Mouse (Mus musculus) hematopoietic stem cell, adult 5-6 weeks (primary cell): ENCODE measurements around the gene Col7a1. TPM values are rescaled to one million over a fixed set of nuclear protein-coding genes. Genes with fewer than 3 reads are reported as not detected.

Experiments
- ATAC-seq, 2 experiments: fragments of 125-278 bp in 1 of 2; replicated peaks in 1 of 2; 2 replicates each; pipeline ENCODE4 v1.8.0; 2016 to 2017; ENCODE audit warnings: inconsistent platforms in 2 of 2, mild to moderate bottlenecking in 2 of 2, moderate number of reproducible peaks in 2 of 2, low read depth in 1 of 2, moderate TSS enrichment in 1 of 2; ENCODE audit not compliant: low FRiP score in 2 of 2, poor library complexity in 2 of 2, severe bottlenecking in 2 of 2, insufficient read depth in 1 of 2, low TSS enrichment in 1 of 2
- total RNA-seq: library from RNA; stranded (forward); fragments of 172-1452, 232-1000 nt; gene quantifications from 2 replicates; pipeline ENCODE4 v1.2.3, GENCODE M21; 2017

The Col7a1 gene
- total RNA-seq, 1 experiment from 2014 or later = not detected

DNA sequence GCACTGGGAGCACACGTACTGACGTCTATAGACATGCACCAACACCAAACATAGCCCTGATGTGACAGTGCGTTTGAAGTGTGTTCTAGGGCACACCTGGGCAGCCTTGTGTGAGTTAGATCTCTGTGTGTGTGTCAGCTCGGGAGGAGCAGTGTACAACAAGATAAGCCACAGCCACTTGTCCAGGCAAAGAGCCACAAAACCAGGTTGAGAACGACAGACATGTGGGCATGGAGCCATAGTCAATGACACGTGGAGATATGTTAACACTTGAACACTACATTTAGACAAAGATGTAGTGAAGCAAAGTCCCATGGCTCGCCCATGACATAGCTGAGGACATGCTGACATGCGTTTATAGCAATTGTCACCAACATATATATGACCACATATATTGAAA, 17.2 kb downstream of the Col7a1 start:
- ATAC-seq = no peak

DNA sequence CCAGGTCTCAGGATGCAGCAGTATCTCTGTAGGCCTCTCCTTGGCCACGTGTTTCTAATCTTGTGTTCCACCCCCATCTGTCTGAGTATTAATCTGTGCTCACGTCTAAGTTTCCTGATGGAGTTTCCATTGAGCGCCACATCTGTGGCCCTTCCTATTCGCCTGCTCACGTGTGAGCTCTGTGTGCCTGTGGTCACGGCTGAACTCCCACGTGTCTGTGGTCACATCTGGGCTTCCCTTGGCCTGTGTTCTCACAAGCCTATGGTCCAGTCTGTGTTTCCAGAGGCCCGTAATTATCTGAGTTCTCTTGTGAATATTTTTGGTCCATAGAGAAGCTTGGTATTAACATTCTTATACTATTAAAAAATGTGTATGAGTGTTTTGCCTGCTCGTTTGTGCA, 23.1 kb downstream of the Col7a1 start:
- ATAC-seq = no peak

DNA sequence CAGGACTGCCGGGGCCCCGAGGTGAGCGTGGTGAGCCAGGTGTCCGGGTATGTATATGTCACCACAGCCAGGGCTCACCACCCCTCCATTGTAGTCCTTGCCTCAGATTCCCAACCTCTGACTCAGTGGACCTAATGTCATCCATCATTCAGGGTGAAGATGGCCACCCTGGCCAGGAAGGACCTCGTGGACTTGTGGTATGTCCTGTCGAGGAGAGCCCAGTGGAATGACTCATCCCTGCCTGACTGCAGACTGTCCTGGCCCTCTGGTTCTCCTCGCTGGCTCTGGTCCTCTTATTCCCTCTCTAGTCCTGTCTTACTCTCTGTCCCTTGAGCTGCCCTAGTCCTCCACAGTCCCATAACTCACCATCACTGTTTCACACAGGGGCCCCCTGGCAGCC, 24.6 kb downstream of the Col7a1 start:
- ATAC-seq = no peak

DNA sequence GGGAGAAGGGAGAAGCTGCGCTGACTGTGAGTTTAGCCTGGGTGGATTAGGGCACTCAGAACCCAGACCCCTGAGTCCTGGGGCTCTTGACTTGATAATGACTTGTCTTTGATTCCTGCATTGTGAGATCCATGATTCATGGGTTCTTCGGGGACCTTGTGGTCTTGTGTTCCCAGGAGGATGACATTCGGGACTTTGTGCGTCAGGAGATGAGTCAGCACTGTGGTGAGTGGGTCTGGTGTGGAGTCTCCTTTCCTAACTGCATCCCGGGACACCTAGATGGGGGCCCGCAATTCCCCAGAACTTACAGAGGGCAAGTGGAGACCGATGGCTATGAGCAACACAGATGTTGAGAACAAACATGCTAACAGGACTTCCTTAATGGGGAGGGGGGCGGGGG, 29.1 kb downstream of the Col7a1 start:
- ATAC-seq = no peak

DNA sequence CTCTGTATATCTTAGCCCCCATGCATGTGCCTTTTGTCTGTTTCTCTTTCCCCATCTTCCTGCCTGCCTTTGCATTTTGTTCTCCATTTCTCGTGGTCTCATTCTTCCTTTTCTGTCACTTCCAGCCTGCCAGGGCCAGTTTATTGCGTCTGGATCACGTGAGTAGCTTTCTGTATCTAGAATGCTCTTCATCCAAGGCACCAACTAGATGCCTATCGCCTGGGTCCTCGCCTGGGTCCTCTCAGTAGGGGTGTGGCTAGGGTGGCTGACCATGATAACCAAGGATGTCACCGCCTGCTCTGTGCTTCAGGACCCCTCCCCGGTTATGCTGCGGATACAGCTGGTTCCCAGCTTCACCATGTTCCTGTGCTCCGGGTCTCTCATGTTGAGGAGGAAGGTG, 29.8 kb downstream of the Col7a1 start:
- ATAC-seq = no peak

DNA sequence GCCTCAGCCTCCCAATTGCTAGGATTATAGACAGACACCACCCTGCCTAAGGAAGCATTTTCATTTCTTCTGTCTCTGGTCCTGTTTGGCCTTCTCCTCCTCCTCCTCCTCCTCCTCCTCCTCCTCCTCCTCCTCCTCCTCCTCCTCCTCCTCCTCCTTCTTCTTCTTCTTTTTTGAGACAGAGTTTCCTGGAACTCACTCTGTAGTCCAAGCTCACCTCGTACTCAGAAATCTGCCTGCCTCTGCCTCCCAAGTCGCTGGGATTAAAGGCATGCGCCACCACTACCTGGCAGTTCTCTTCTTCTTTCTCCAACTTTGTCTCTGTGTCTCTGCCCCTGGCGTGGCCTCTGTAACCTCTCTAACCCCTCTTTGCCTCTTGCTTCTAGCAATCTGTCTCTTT, 32.3 kb downstream of the Col7a1 start, which contains the start of gene Ucn2:
Gene Ucn2 (plus strand): TSS at position 301 of the 400 bp plus-strand sequence.
- no peak for ATAC-seq

DNA sequence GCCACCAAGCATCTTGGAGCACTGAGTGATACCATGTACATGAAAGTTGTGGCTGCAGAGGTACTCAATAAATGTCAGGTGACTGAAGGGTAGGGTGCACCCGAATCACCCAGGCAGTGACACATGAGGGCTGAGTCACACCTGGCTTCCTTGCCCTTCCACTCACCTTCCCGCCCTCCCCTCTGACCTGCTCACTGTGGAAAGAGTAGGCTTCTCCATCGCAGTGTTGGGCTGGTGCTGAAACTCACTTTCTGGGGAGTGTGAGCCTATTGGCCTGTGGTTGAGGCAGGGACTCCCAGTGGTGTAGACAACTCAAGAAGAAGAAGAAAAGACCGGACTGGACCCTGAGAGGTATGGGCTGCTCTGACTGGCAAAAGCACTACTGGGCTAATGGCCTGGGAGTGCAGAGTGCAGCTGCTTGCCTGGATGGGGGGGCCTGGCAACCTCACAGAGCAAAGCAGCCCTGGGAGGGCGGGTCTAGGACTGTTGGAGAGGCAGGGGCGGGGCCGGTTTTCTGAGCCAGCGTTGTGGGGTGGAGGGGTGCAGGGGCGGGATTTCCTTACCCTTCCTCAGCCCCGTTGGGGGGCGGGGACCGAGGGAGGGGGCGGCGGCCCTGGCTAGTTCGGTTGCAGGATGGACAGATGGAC, 34.4 kb downstream of the Col7a1 start:
- ATAC-seq = no peak

DNA sequence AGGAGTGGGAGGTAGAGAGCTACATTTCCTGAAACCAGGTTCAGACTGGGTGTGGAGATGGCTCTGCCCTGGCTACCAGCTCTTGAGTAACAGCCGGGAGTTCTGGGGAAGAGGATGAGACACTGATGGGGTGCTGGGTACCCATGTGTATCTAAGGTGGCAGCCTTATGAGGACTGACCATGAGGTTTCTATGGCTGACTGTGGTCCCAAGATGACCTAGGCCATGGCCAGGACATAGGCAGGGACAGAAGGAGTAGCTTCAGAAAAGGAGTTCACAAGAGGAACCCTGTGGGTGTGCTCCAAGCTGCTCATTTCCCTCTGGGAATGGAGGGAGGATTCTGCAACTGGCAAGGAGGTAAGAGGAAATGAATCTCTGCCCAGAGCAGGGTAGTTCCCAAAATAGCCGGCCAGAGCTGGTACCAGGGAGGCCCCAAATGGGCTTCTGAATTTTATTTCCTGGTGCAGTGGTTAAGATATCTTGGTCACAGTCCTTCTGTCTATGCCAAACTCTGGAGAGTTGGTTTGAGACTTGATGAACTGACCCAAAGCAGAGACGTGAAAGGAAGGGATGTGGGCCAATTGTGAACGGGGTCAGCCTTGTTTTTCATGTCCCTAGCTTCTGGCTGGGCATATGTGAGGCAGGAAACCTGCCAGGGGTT, 36.5 kb downstream of the Col7a1 start:
- no peak for ATAC-seq

DNA sequence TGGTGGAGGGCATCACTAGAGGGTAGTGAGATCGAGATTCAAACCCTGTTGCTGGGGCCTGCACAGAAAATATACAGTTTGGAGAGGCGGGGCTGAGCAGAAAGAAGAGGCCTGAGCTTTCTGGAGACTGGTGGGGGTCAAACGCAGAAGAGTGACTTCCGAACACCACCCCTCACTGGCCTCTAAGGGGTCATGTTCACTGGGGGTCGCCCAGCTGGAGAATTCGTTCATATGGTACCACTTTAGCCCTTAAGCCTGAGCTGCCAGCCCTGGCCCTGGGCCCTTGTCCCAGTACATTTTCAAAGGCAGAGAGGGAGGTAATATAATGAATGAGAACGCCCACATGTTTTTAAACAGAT, 37.1 kb downstream of the Col7a1 start:
- no peak for ATAC-seq

DNA sequence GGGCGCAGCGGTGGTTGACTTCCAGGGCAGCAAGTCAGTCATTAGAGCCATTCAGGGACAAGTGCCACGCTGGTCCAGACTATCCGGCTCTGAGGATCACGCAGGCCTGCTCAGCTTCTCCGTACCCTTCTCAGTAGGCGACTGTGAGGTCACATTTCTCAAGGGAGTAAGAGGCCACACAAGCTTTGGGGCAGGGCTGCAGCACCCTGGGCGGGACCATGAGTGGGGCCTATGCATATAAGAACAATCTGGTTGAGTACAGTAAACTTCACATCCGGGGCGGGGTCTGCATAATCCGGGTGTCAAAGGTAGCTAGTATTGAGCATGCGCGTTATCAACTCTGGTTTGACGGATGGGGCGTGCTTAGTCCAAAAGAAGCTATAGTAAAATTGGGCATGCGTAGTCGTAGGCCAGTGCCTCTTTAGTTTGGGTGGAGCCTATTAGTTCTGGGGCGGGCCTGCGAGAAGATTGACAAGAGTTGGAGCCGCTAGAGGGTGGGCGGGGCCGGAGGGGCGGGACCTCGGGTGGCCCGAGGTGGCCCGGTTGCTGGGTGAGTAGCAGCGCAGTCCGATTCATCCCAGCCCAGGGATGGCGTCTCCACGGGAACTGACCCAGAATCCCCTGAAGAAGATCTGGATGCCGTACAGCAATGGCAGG, 38.2 kb downstream of the Col7a1 start, which contains the start of gene Pfkfb4:
Gene Pfkfb4 (plus strand): TSS at position 351 of the 657 bp plus-strand sequence.
- peak; percentile 90 to 95 for ATAC-seq

DNA sequence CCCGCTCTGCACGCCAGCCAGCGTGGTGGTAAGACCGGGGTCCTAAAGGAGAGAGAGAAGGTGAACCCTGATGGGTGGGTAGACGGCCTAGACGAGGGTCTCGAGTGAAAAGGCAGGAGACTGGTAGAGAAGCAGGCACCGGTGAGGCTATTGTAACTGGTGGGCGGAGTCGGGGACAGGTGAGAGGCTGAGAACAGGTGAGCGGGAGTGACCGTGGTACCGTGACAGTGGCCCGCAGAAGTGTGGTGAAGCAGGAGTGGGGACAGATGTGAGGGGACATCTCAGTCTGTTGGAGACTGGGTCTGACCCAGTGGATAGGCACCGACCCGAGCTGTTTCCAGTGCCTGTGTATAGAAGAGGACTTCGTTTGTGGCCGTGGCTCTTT, 38.7 kb downstream of the Col7a1 start:
- ATAC-seq = no peak

DNA sequence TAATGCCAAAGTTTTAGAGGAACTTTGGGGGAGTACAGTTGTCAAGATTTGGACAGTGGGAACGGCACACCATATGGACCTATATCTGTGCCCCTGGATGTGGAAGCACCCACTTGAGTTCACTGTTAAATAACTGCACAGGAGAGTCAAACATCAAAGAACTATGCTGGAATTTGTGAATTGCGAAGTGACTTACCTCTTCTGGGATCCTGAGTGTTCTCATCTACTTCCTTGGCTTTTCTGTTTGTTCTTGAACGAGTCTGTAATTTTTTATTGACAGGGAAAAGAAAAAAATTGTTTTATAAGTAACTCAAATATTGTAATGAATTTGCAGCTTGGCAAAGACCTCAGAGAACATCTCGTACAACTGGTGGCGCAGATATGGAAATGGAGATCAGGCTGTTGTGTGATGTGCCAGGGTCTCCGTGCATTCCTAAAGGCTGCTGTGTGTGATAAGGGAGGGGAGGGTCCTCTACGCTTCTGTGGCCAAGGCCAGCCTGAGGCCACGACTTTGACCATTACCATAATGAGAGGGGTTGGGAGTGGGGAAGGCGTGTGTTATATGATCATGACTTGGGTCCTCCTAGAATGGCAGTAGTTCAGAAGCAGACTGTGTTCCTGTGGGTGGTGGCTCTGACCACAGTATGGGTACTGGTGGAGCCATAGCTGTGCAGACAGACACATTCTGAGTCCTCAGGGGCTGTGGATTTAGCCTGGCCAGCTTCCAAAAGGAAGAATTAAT, 39.4 kb downstream of the Col7a1 start:
- no peak for ATAC-seq

DNA sequence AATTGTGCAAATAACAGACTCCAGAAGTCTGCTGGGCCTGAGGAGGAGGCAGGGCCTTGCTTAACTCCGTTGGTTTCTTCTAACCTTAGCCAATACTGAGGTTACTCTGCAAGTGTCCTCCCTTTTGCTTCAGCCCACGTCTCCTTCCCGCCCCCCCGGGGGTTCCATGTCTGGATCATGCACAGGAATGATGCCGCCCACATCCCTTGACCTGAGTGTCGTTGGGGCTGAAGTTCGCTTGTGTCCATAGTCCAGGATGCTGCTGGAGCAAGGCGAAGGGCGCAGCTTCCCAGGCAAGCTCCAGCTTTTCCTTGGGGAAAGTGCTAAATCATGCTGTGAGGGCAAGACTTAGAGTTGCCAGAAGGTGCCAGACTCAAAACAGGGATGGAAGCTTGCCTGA, 43.0 kb downstream of the Col7a1 start:
- ATAC-seq = no peak; a peak in 1 of 4 replicates

DNA sequence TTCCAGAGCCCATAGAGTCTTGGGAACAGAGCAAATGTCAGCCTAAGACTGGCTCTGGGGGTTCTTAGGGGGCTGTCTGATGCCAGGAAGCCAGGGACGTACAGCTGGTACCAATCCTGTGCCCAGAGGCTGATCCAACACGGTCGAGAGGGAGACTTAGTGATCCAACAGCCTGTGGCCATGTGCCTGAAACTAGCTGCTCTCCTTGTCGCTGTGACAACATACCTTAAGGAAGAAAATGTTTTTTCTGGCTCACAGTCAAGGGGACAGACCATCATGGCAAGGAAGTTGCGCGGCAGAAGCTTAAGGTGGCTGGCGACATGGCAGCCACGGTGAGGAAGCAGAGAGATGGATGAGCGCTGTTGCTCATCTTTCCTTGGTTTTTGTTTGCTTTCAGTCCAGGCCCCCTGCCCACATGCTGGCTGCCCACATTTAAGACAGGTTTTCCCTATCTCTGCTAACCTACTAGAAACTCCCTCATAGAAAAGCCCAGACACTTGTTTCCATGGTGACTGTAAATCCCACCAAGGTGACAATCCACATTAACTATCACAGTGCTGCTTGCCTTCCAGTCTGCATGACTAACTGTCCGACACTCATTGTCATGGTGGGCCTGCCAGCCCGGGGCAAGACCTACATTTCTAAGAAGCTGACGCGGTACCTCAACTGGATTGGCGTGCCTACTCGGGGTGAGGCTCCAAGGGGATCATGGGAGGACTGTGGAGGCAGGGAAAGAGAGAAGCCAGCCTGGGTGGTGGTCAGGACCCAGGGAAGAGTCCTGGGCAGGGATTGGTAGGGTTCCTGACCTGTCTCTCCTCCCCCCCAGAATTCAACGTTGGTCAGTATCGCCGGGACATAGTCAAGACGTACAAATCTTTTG, 45.1 kb downstream of the Col7a1 start:
- no peak for ATAC-seq

DNA sequence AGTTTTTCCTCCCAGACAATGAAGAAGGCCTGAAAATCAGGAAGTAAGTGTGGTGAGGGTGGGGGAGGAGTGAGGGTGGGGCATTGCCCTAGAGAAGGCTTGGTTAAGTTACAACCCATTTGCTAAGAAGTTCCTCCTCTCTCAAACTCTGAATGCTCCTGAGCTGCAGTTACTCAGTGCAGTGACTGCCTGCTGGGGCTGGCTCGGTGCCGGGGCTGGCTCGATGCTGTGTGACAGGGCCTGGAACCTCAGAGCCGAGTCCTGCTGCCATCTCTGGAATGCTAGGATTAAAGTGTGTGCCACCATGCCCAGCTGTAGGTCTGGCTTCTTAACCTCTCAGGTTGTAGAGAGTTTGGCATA, 45.8 kb downstream of the Col7a1 start:
- peak; percentile 43 to 51; a peak in 3 of 4 replicates for ATAC-seq

DNA sequence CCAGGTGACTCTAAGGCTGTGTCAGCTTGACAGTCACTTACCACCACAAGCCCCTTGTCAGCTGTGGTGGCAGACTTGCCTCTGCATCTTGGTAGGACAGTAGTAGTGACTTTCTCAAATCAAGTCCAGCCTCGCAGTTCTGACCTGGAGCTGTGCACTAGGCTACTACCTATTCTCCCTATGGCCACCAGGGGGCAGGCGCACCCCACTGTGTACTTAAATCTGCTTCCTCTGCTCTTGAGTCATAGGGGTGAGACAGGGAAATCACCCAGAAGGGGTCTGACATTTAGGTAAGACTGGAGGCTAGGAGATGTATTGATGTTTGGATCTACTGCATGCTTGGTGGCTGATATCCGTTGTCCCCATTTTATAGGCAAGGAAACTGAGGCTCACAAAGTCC, 47.3 kb downstream of the Col7a1 start:
- peak; percentile 62 to 78 for ATAC-seq

DNA sequence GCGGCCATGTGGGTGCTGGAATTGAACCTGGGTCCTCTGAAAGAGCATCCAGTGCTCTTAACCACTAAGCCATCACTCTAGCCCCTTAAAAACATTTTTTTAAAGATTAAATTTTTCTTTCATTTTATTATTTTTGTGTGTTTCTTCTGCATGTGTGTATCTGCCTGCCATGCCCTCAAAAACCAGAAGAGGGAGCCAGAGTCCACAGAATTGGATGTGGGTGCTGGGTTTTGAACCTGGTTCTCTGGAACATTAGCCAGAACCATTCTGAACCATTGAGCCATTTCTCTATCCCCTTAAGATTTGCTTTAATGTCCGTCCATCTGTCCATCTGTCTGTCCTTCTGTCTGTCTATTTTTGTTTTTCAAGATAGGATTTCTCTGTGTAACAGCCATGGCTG, 49.8 kb downstream of the Col7a1 start:
- no peak for ATAC-seq
